Mouse (Mus musculus) neural tube, embryonic 14.5 days (tissue): ENCODE results near the gene 4930522H14Rik. TPM values are rescaled to one million over a fixed set of nuclear protein-coding genes. Genes with fewer than 3 reads are reported as not detected.

Experiments
- ATAC-seq: fragments of 200-750 bp; cut with Nextera tagmentation; 2 replicates; pipeline ENCODE4 v1.8.0; 2017; ENCODE audit warnings: low read depth, mild to moderate bottlenecking, moderate TSS enrichment, moderate library complexity
- H3K27ac ChIP-seq: fragments of 300-500 bp; sonication (generic); 2 replicates; pipeline ENCODE4 v1.5.1; 2014; ENCODE audit warnings: low read depth, mild to moderate bottlenecking, control low read depth, low read length, moderate library complexity, mixed read lengths
- H3K27me3 ChIP-seq: fragments of 300-500 bp; sonication (generic); 2 replicates; pipeline ENCODE4 v1.6.1; 2014; ENCODE audit warnings: low read length; ENCODE audit not compliant: control insufficient read depth, insufficient read depth
- H3K36me3 ChIP-seq: fragments of 300-500 bp; sonication (generic); 2 replicates; pipeline ENCODE4 v1.6.1; 2014; ENCODE audit warnings: low read length, mixed read lengths; ENCODE audit not compliant: control insufficient read depth, insufficient read depth
- H3K4me1 ChIP-seq: fragments of 300-500 bp; sonication (generic); 2 replicates; pipeline ENCODE4 v1.6.1; 2014; ENCODE audit warnings: low read length; ENCODE audit not compliant: control insufficient read depth, insufficient read depth
- H3K4me2 ChIP-seq: fragments of 300-500 bp; sonication (generic); 2 replicates; pipeline ENCODE4 v1.6.1; 2014; ENCODE audit warnings: mild to moderate bottlenecking, low read depth, low read length, control low read depth
- H3K4me3 ChIP-seq: fragments of 300-500 bp; sonication (generic); 2 replicates; pipeline ENCODE4 v1.5.1; 2014; ENCODE audit warnings: low read depth, low read length, control low read depth, mixed read lengths
- H3K9ac ChIP-seq: fragments of 300-500 bp; sonication (generic); replicated peaks from 2 replicates; pipeline ENCODE4 v1.6.1; 2014; ENCODE audit warnings: low read depth, mild to moderate bottlenecking, control low read depth, low read length, mixed read lengths
- H3K9me3 ChIP-seq: fragments of 300-500 bp; sonication (generic); 2 replicates; pipeline ENCODE4 v1.6.1; 2016; ENCODE audit warnings: low read length; ENCODE audit not compliant: control insufficient read depth
- WGBS: fragments of 180-500 bp; shearing (Covaris S2); extraction: QIAGEN DNeasy Blood & Tissue Kit; methylation state at CpG from one replicate; pipeline ENCODE4 v1.1.7; 2014; 5-methylcytosine and 5-hydroxymethylcytosine counted together
- polyA plus RNA-seq: library from polyadenylated mRNA; unstranded; fragments of >200 nt; fragmentation: Nextera tagmentation; extraction: Ambion mirVana; gene quantifications from 2 replicates; pipeline ENCODE4 v1.2.1, GENCODE M21; 2014

4930522H14Rik gene
- polyA plus RNA-seq, result not detected in 2 replicates

- H3K27me3 ChIP-seq, result no peaks in the 10 kb centered on the region
- H3K27ac ChIP-seq, result no peak within 1 kb of the TSS
- H3K4me2 ChIP-seq, result no peak within 1 kb of the TSS
- no peak within 1 kb of the TSS for H3K4me3 ChIP-seq
- ATAC-seq, result no peak
- H3K9ac ChIP-seq, result no peak within 1 kb of the TSS
- no peaks in the 10 kb centered on the region for H3K4me1 ChIP-seq
- no peaks in the 10 kb centered on the region for H3K36me3 ChIP-seq
- WGBS, result 98% methylated on average over 2 of the region's 2 CpGs
- no peaks in the 10 kb centered on the region for H3K9me3 ChIP-seq
Observed at GRCm38 (mm10) chr4:109531111-109531510, at the start of gene 4930522H14Rik. TSS of gene 4930522H14Rik (minus strand) at chr4:109531297.

GRCm38 (mm10) chr4:109578356-109578755 is 47.3 kb upstream of the 4930522H14Rik start:
- no peak overlapping the region for H3K4me3 ChIP-seq
- no peaks in the 10 kb centered on the region for H3K4me1 ChIP-seq
- no peak overlapping the region for H3K9ac ChIP-seq
- no peaks in the 10 kb centered on the region for H3K9me3 ChIP-seq
- no peaks in the 10 kb centered on the region for H3K27me3 ChIP-seq
- no peak overlapping the region for H3K4me2 ChIP-seq
- no peaks in the 10 kb centered on the region for H3K36me3 ChIP-seq
- WGBS, result 91% methylated on average over 3 of the region's 3 CpGs
- no peak for ATAC-seq
- no peak overlapping the region for H3K27ac ChIP-seq

GRCm38 (mm10) chr4:109576933-109577332 is 45.8 kb upstream of the 4930522H14Rik start:
- 86% methylated on average over 5 of the region's 5 CpGs for WGBS
- Histone ChIP-seq H3K9ac (no peak overlapping the region), H3K4me1 (no peaks in the 10 kb centered on the region), H3K27me3 (no peaks in the 10 kb centered on the region), H3K36me3 (no peaks in the 10 kb centered on the region), H3K4me3 (no peak overlapping the region), H3K4me2 (no peak overlapping the region), H3K9me3 (no peaks in the 10 kb centered on the region), H3K27ac (no peak overlapping the region)
- no peak for ATAC-seq

- no peak for ATAC-seq
- no peaks in the 10 kb centered on the region for H3K27me3 ChIP-seq
- H3K36me3 ChIP-seq, result no peaks in the 10 kb centered on the region
- no peak overlapping the region for H3K9ac ChIP-seq
- H3K4me3 ChIP-seq, result no peak overlapping the region
- no peaks in the 10 kb centered on the region for H3K4me1 ChIP-seq
- no peak overlapping the region for H3K27ac ChIP-seq
- H3K4me2 ChIP-seq, result no peak overlapping the region
- H3K9me3 ChIP-seq, result no peaks in the 10 kb centered on the region
- WGBS, result 87% methylated on average over 9 of the region's 9 CpGs
Observed at GRCm38 (mm10) chr4:109574845-109575244, 43.7 kb upstream of the 4930522H14Rik start.

GRCm38 (mm10) chr4:109574331-109574730 is 43.2 kb upstream of the 4930522H14Rik start:
- Histone ChIP-seq H3K27me3 (no peaks in the 10 kb centered on the region), H3K4me2 (no peak overlapping the region), H3K9me3 (no peaks in the 10 kb centered on the region), H3K36me3 (no peaks in the 10 kb centered on the region), H3K27ac (no peak overlapping the region), H3K9ac (no peak overlapping the region), H3K4me3 (no peak overlapping the region), H3K4me1 (no peaks in the 10 kb centered on the region)
- no peak for ATAC-seq
- 53% methylated on average over 8 of the region's 8 CpGs for WGBS

- Histone ChIP-seq H3K4me2 (no peak overlapping the region), H3K36me3 (no peaks in the 10 kb centered on the region), H3K27ac (no peak overlapping the region), H3K9ac (no peak overlapping the region), H3K4me1 (no peaks in the 10 kb centered on the region), H3K27me3 (no peaks in the 10 kb centered on the region), H3K4me3 (no peak overlapping the region), H3K9me3 (no peaks in the 10 kb centered on the region)
- WGBS, result 94% methylated on average over 1 of the region's 1 CpGs
- ATAC-seq, result no peak
Observed at GRCm38 (mm10) chr4:109572632-109573031, 41.5 kb upstream of the 4930522H14Rik start.

- peak; percentile 74; the same call in 1 of the 2 replicates for ATAC-seq
- Histone ChIP-seq H3K4me3 (peak overlapping the region; percentile 28), H3K4me2 (peak overlapping the region; percentile 41), H3K36me3 (no peaks in the 10 kb centered on the region), H3K9ac (peak overlapping the region; percentile 1; the same call in 1 of the 2 replicates), H3K9me3 (no peaks in the 10 kb centered on the region), H3K27me3 (no peaks in the 10 kb centered on the region), H3K27ac (no peak overlapping the region), H3K4me1 (no peaks in the 10 kb centered on the region)
- 48% methylated on average over 9 of the region's 9 CpGs for WGBS
Observed at GRCm38 (mm10) chr4:109569421-109569820, 38.3 kb upstream of the 4930522H14Rik start.

- Histone ChIP-seq H3K4me1 (no peaks in the 10 kb centered on the region), H3K9ac (peak overlapping the region; percentile 1; the same call in 1 of the 2 replicates), H3K9me3 (no peaks in the 10 kb centered on the region), H3K36me3 (no peaks in the 10 kb centered on the region), H3K4me2 (peak overlapping the region; percentile 41), H3K27me3 (no peaks in the 10 kb centered on the region), H3K27ac (no peak overlapping the region), H3K4me3 (peak overlapping the region; percentile 28)
- peak; percentile 95 for ATAC-seq
- 31% methylated on average over 10 of the region's 10 CpGs for WGBS
Observed at GRCm38 (mm10) chr4:109568959-109569358, 37.9 kb upstream of the 4930522H14Rik start.

- Histone ChIP-seq H3K4me1 (no peaks in the 10 kb centered on the region), H3K9ac (no peak overlapping the region), H3K4me2 (no peak overlapping the region), H3K36me3 (no peaks in the 10 kb centered on the region), H3K27ac (no peak overlapping the region), H3K4me3 (no peak overlapping the region), H3K9me3 (no peaks in the 10 kb centered on the region), H3K27me3 (no peaks in the 10 kb centered on the region)
- ATAC-seq, result no peak
- WGBS, result 95% methylated on average over 6 of the region's 6 CpGs
Observed at GRCm38 (mm10) chr4:109564711-109565110, 33.6 kb upstream of the 4930522H14Rik start.
